Mouse (Mus musculus) spleen, adult 18-20 months (tissue): ENCODE measurements around the gene 2700049A03Rik.
"Not testable (repeated sequence)": the region's sequence is repeated elsewhere in the genome, so short reads cannot be mapped to it uniquely, and the experiment has no call there.

Experiments used
- DNase-seq, 2 experiments: peaks; one replicate each; pipeline ENCODE4 v3.0.0; 2022; ENCODE audit warnings: mixed read lengths in 2 of 2

The 2700049A03Rik gene

GRCm38 (mm10) chr12:71136130-71136973 lies at the start of gene 2700049A03Rik, which contains the start of gene Timm9:
Gene 2700049A03Rik, plus strand, starts transcription at chr12:71136848.
Gene Timm9, minus strand, starts transcription at chr12:71136684.
- DNase-seq, result peak; percentile 61 to 74

- DNase-seq, result not testable (repeated sequence)
These were observed 32.4 kb upstream of the 2700049A03Rik start for GRCm38 (mm10) chr12:71104275-71104674.

GRCm38 (mm10) chr12:71107216-71107771 lies 29.4 kb upstream of the 2700049A03Rik start:
- no peak for DNase-seq

GRCm38 (mm10) chr12:71111331-71111730 lies 25.3 kb upstream of the 2700049A03Rik start, which contains the start of gene Tomm20l:
Gene Tomm20l, plus strand, starts transcription at chr12:71111428.
- no peak for DNase-seq

GRCm38 (mm10) chr12:71113074-71113473 lies 23.6 kb upstream of the 2700049A03Rik start:
- DNase-seq, result no peak

- peak; percentile 68 to 73 for DNase-seq
These were observed 22.9 kb upstream of the 2700049A03Rik start for GRCm38 (mm10) chr12:71113675-71114288.

- DNase-seq, result no peak
These were observed 20.2 kb upstream of the 2700049A03Rik start for GRCm38 (mm10) chr12:71116411-71116810.

- no peak for DNase-seq
These were observed 13.9 kb upstream of the 2700049A03Rik start for GRCm38 (mm10) chr12:71122731-71123130.

GRCm38 (mm10) chr12:71123286-71123685 lies 13.4 kb upstream of the 2700049A03Rik start:
- no peak for DNase-seq

- DNase-seq, result no peak
These were observed 1.1 kb upstream of the 2700049A03Rik start for GRCm38 (mm10) chr12:71135581-71135980.

- peak; percentile 65 to 77 for DNase-seq
These were observed 385 bp downstream of the 2700049A03Rik start for GRCm38 (mm10) chr12:71136974-71137491.

GRCm38 (mm10) chr12:71137686-71138085 lies 1.0 kb downstream of the 2700049A03Rik start:
- no peak for DNase-seq

- DNase-seq, result no peak
These were observed 2.7 kb downstream of the 2700049A03Rik start for GRCm38 (mm10) chr12:71139258-71139828.

- no peak for DNase-seq
These were observed 4.5 kb downstream of the 2700049A03Rik start for GRCm38 (mm10) chr12:71141189-71141588.

GRCm38 (mm10) chr12:71147641-71148040 lies 11.0 kb downstream of the 2700049A03Rik start:
- peak in 1 of 2 experiments; percentile 58 for DNase-seq

- DNase-seq, result no peak
These were observed 12.2 kb downstream of the 2700049A03Rik start for GRCm38 (mm10) chr12:71148801-71149200.

- no peak for DNase-seq
These were observed 12.8 kb downstream of the 2700049A03Rik start for GRCm38 (mm10) chr12:71149456-71149855.

GRCm38 (mm10) chr12:71150167-71150566 lies 13.5 kb downstream of the 2700049A03Rik start:
- DNase-seq, result no peak

- no peak for DNase-seq
These were observed 18.3 kb downstream of the 2700049A03Rik start for GRCm38 (mm10) chr12:71154979-71155378.

- no peak for DNase-seq
These were observed 21.3 kb downstream of the 2700049A03Rik start for GRCm38 (mm10) chr12:71157974-71158373.

- no peak for DNase-seq
These were observed 27.8 kb downstream of the 2700049A03Rik start for GRCm38 (mm10) chr12:71164410-71164809.

GRCm38 (mm10) chr12:71169911-71170310 lies 33.3 kb downstream of the 2700049A03Rik start:
- no peak for DNase-seq

- no peak for DNase-seq
These were observed 47.1 kb downstream of the 2700049A03Rik start for GRCm38 (mm10) chr12:71183736-71184135.
